Mouse (Mus musculus) layer of hippocampus, postnatal 36 days (tissue): ENCODE results near the gene Arhgef25. TPM values are rescaled to one million over a fixed set of nuclear protein-coding genes. Genes with fewer than 3 reads are reported as not detected.
"Not testable (repeated sequence)": the region's sequence is repeated elsewhere in the genome, so short reads cannot be mapped to it uniquely, and the experiment has no call there.

Experiments
- DNase-seq, 2 experiments: peaks; one replicate each; pipeline ENCODE4 v3.0.0; 2022
- total RNA-seq, 2 experiments: library from RNA; stranded (reverse); gene quantifications; 2 replicates each; pipeline ENCODE4 v1.2.3; 2021

Gene Arhgef25
- total RNA-seq, 2 experiments from 2014 or later = 359 to 363 TPM

DNA sequence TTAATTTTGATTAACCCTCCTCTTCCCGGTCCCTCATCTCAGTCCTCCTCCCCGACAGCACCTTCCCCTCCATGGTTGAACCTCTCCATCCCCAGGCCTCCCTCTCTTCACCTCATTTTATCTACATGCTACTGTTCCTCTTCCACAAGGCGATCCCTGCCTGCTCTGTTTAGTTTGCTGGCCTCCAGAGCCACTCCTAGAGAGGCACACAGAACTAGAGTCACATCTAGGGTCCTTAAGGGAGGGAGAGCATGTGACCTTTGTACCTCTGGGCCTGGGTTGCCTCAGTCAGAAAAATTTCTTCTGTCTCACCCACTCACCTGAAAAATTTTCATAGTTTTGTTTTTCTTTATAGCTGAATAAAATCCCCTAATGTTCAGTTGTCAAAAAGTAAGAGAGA, 52.0 kb downstream of the Arhgef25 start:
- no peak for DNase-seq

DNA sequence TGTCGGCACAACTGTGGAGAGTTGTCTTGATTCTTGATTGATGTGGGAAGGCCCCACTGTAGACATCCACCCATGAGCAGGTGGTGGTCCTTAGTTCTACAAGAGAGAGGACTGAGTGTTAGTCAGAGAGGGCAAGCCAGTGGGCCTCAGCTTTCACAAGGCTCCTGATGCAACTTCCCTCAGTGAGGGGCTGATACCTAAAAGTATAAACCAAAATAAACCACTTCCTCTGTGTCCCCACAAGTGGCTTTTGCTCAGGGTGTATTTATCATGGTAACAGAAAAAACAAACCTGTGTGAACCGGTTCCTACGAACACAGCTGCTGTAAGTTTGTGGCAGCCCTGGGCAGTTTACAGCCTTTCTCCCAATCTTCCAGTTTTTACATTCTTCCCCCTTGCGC, 53.4 kb downstream of the Arhgef25 start:
- DNase-seq = no peak

GRCm38 (mm10) chr10:127135118-127135836, 54.6 kb downstream of the Arhgef25 start:
- DNase-seq = no peak

DNA sequence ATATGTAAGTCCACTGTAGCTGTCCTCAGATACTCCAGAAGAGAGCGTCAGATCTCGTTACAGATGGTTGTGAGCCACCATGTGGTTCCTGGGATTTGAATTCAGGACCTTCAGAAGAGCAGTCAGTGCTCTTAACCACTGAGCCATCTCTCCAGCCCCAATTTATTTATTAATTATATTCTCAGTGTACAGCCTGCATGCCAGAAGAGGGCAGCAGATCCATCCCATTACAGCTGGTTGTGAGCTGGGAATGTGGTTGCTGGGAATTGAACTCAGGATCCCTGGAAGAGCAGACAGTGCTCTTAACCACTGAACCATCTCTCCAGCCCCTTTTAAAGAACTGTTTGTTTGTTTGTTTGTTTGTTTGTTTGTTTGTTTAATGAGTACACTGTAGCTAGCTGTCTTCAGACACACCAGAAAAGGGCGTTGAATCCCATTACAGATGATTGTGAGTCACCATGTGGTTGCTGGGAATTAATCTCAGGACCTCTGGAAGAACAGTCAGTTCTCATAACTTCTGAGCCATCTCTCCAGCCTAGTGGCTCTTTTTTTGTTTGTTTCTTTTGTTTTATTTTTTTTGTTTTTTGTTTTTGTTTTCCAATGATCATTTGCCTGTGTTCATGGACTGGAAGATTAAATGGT, 55.4 kb downstream of the Arhgef25 start:
- DNase-seq = not testable (repeated sequence)

Other genes starting within 250 kb of the Arhgef25 start
- 100 to 1,000 TPM; 103 to 114 TPM for gene Ctdsp2, start 211.4 kb downstream of the Arhgef25 start, total RNA-seq
- gene Avil, start 189.4 kb downstream of the Arhgef25 start, total RNA-seq = under 1 TPM; 0.35 to 0.40 TPM
- 10 to 100 TPM; 25.8 to 28.0 TPM for gene Tsfm, start 159.2 kb downstream of the Arhgef25 start, total RNA-seq
- 10 to 100 TPM; 12.0 to 12.6 TPM for gene Mettl1, start 148.7 kb downstream of the Arhgef25 start, total RNA-seq
- under 1 TPM; 0.27 to 0.30 TPM for gene Eef1akmt3, start 148.6 kb downstream of the Arhgef25 start, total RNA-seq
- gene Cyp27b1, start 141.8 kb downstream of the Arhgef25 start, total RNA-seq = 1 to 10 TPM; 1.6 to 1.7 TPM
- 10 to 100 TPM; 21.3 to 21.6 TPM for gene March9, start 129.9 kb downstream of the Arhgef25 start, total RNA-seq
- gene Cdk4, start 126.5 kb downstream of the Arhgef25 start, total RNA-seq = 10 to 100 TPM; 93.5 to 97.5 TPM
- 10 to 100 TPM; 57.4 to 61.5 TPM for gene Tspan31, start 119.8 kb downstream of the Arhgef25 start, total RNA-seq
- 100 to 1,000 TPM; 778 to 800 TPM for gene Agap2, start 114.8 kb downstream of the Arhgef25 start, total RNA-seq
- 10 to 100 TPM; 97.5 to 99.3 TPM for gene Os9, start 69.0 kb downstream of the Arhgef25 start, total RNA-seq
- 100 to 1,000 TPM; 115 to 123 TPM for gene B4galnt1, start 24.9 kb downstream of the Arhgef25 start, total RNA-seq
- gene Slc26a10, start 9.4 kb downstream of the Arhgef25 start, total RNA-seq = 10 to 100 TPM; 15.6 to 27.2 TPM
- 100 to 1,000 TPM; 238 TPM for gene Dtx3, start 5.6 kb upstream of the Arhgef25 start, total RNA-seq
- gene Pip4k2c, start 21.5 kb upstream of the Arhgef25 start, total RNA-seq = 10 to 100 TPM; 91.1 to 95.7 TPM
- 100 to 1,000 TPM; 715 to 742 TPM for gene Kif5a, start 73.3 kb upstream of the Arhgef25 start, total RNA-seq
- 100 to 1,000 TPM; 254 to 258 TPM for gene Dctn2, start 76.3 kb upstream of the Arhgef25 start, total RNA-seq
- gene Mbd6, start 98.9 kb upstream of the Arhgef25 start, total RNA-seq = 10 to 100 TPM; 36.5 to 52.5 TPM
- gene Mars, start 121.7 kb upstream of the Arhgef25 start, total RNA-seq = 10 to 100 TPM; 56.1 to 56.4 TPM
- 1 to 10 TPM in 1 of 2 experiments, under 1 TPM in 1; 0.86 to 1.0 TPM for gene Arhgap9, start 131.9 kb upstream of the Arhgef25 start, total RNA-seq
- gene Gli1, start 151.9 kb upstream of the Arhgef25 start, total RNA-seq = 1 to 10 TPM; 2.4 to 3.2 TPM
- not detected for gene Inhbe, start 164.3 kb upstream of the Arhgef25 start, total RNA-seq
- gene Inhbc, start 180.3 kb upstream of the Arhgef25 start, total RNA-seq = not detected
- gene R3hdm2, start 190.2 kb upstream of the Arhgef25 start, total RNA-seq = 100 to 1,000 TPM; 153 to 163 TPM